Mouse (Mus musculus) midbrain, embryonic 10.5 days (tissue): Measurements from ENCODE around the gene Prom1. TPM values are rescaled to one million over a fixed set of nuclear protein-coding genes. Genes with fewer than 3 reads are reported as not detected.

Experiments
- DNase-seq: peaks from one replicate; pipeline ENCODE4 v3.0.0-alpha.2; 2017; ENCODE audit warnings: low spot score
- H3K27ac ChIP-seq: fragments of 300-500 bp; sonication (generic); replicated peaks from 2 replicates; pipeline ENCODE4 v1.5.1; 2016; ENCODE audit warnings: mild to moderate bottlenecking
- H3K27me3 ChIP-seq: fragments of 300-500 bp; sonication (generic); 2 replicates; pipeline ENCODE4 v1.6.1; 2016; ENCODE audit warnings: low read depth, mild to moderate bottlenecking; ENCODE audit not compliant: poor library complexity, severe bottlenecking
- H3K36me3 ChIP-seq: fragments of 300-500 bp; sonication (generic); 2 replicates; pipeline ENCODE4 v1.6.1; 2016; ENCODE audit warnings: mild to moderate bottlenecking, moderate library complexity
- H3K4me1 ChIP-seq: fragments of 300-500 bp; sonication (generic); 2 replicates; pipeline ENCODE4 v1.6.1; 2016
- H3K4me3 ChIP-seq: fragments of 300-500 bp; sonication (generic); 2 replicates; pipeline ENCODE4 v1.5.1; 2016; ENCODE audit warnings: mild to moderate bottlenecking, moderate library complexity
- H3K9me3 ChIP-seq: fragments of 300-500 bp; sonication (generic); replicated peaks from 2 replicates; pipeline ENCODE4 v1.6.1; 2016; ENCODE audit warnings: mild to moderate bottlenecking
- WGBS: fragments of 180-500 bp; shearing (Covaris S2); methylation state at CpG from one replicate; pipeline ENCODE4 v1.1.7; 2016; 5-methylcytosine and 5-hydroxymethylcytosine counted together
- polyA plus RNA-seq: library from polyadenylated mRNA; unstranded; fragments of >200 nt; fragmentation: Nextera tagmentation; extraction: Ambion mirVana; gene quantifications from 2 replicates; pipeline ENCODE4 v1.2.1, GENCODE M21; 2016

The Prom1 gene
- polyA plus RNA-seq, 1 experiment from 2014 or later, result 173 TPM

GRCm38 (mm10) chr5:43986212-43986611 lies 115.6 kb downstream of the Prom1 start:
- Histone ChIP-seq H3K4me3 (no peak overlapping the region), H3K27me3 (no peaks in the 10 kb centered on the region), H3K4me1 (peaks cover 8% of the 10 kb centered on the region), H3K27ac (no peak overlapping the region), H3K9me3 (no peaks in the 10 kb centered on the region), H3K36me3 (no peaks in the 10 kb centered on the region)
- no peak for DNase-seq

- H3K27me3 ChIP-seq, result no peaks in the 10 kb centered on the region
- no peak for DNase-seq
- WGBS, result 47% methylated on average over 1 of the region's 1 CpGs
- peaks cover 8% of the 10 kb centered on the region for H3K4me1 ChIP-seq
- no peaks in the 10 kb centered on the region for H3K36me3 ChIP-seq
- H3K27ac ChIP-seq, result no peak overlapping the region
- H3K4me3 ChIP-seq, result no peak overlapping the region
- H3K9me3 ChIP-seq, result no peaks in the 10 kb centered on the region
Observed at GRCm38 (mm10) chr5:43982896-43983295, 118.9 kb downstream of the Prom1 start.

- 51% methylated on average over 4 of the region's 4 CpGs for whole genome bisulfite sequencing
- no peak within 1 kb of the TSS for H3K4me3 ChIP-seq
- DNase-seq, result no peak
- no peak within 1 kb of the TSS for H3K27ac ChIP-seq
- H3K36me3 ChIP-seq, result no peaks in the 10 kb centered on the region
- H3K27me3 ChIP-seq, result no peaks in the 10 kb centered on the region
- no peaks in the 10 kb centered on the region for H3K9me3 ChIP-seq
- peaks cover 2% of the 10 kb centered on the region for H3K4me1 ChIP-seq
Observed at GRCm38 (mm10) chr5:43981620-43982019, 120.2 kb downstream of the Prom1 start, which contains the start of gene Fgfbp1. Gene Fgfbp1, minus strand, starts transcription at chr5:43981779.

- H3K27ac ChIP-seq, result no peak overlapping the region
- DNase-seq, result no peak
- no peaks in the 10 kb centered on the region for H3K36me3 ChIP-seq
- H3K4me1 ChIP-seq, result no peaks in the 10 kb centered on the region; the same call in 1 of the 2 replicates
- H3K4me3 ChIP-seq, result no peak overlapping the region
- WGBS, result 85% methylated on average over 2 of the region's 2 CpGs
- no peaks in the 10 kb centered on the region for H3K9me3 ChIP-seq
- no peaks in the 10 kb centered on the region for H3K27me3 ChIP-seq
Observed at GRCm38 (mm10) chr5:43980397-43980796, 121.4 kb downstream of the Prom1 start.

- Histone ChIP-seq H3K4me1 (no peaks in the 10 kb centered on the region), H3K4me3 (no peak overlapping the region), H3K27ac (no peak overlapping the region), H3K36me3 (no peaks in the 10 kb centered on the region), H3K27me3 (no peaks in the 10 kb centered on the region), H3K9me3 (no peaks in the 10 kb centered on the region)
- DNase-seq, result no peak
- 84% methylated on average over 1 of the region's 1 CpGs for WGBS
Observed at GRCm38 (mm10) chr5:43976821-43977561, 124.8 kb downstream of the Prom1 start.

- Histone ChIP-seq H3K4me1 (no peaks in the 10 kb centered on the region), H3K27me3 (no peaks in the 10 kb centered on the region), H3K9me3 (no peaks in the 10 kb centered on the region), H3K4me3 (no peak overlapping the region), H3K27ac (no peak overlapping the region), H3K36me3 (no peaks in the 10 kb centered on the region)
- WGBS, result 88% methylated on average over 6 of the region's 6 CpGs
- DNase-seq, result no peak
Observed at GRCm38 (mm10) chr5:43974166-43974565, 127.7 kb downstream of the Prom1 start.

GRCm38 (mm10) chr5:43971156-43971555 lies 130.7 kb downstream of the Prom1 start:
- WGBS, result 77% methylated on average over 2 of the region's 2 CpGs
- DNase-seq, result no peak

GRCm38 (mm10) chr5:43970532-43970931 lies 131.3 kb downstream of the Prom1 start:
- H3K27me3 ChIP-seq, result no peaks in the 10 kb centered on the region
- no peak for DNase-seq
- H3K4me1 ChIP-seq, result no peaks in the 10 kb centered on the region
- no peak overlapping the region for H3K4me3 ChIP-seq
- H3K27ac ChIP-seq, result no peak overlapping the region
- H3K36me3 ChIP-seq, result no peaks in the 10 kb centered on the region
- WGBS, result 80% methylated on average over 2 of the region's 2 CpGs
- no peaks in the 10 kb centered on the region for H3K9me3 ChIP-seq

More at GRCm38 (mm10) chr5:43971156-43971555, 130.7 kb downstream of the Prom1 start:
- H3K4me3 ChIP-seq, result no peak overlapping the region
- H3K27me3 ChIP-seq, result no peaks in the 10 kb centered on the region
- no peak overlapping the region for H3K27ac ChIP-seq
- H3K36me3 ChIP-seq, result no peaks in the 10 kb centered on the region
- H3K4me1 ChIP-seq, result no peaks in the 10 kb centered on the region
- H3K9me3 ChIP-seq, result no peaks in the 10 kb centered on the region

GRCm38 (mm10) chr5:43968634-43969033 lies 133.2 kb downstream of the Prom1 start:
- H3K27me3 ChIP-seq, result no peaks in the 10 kb centered on the region

GRCm38 (mm10) chr5:43961056-43961455 lies 140.8 kb downstream of the Prom1 start:
- Histone ChIP-seq H3K27me3 (no peaks in the 10 kb centered on the region), H3K4me3 (no peak overlapping the region), H3K9me3 (no peaks in the 10 kb centered on the region), H3K4me1 (no peaks in the 10 kb centered on the region), H3K36me3 (no peaks in the 10 kb centered on the region), H3K27ac (no peak overlapping the region)
- 92% methylated on average over 3 of the region's 3 CpGs for WGBS
- DNase-seq, result no peak

More at GRCm38 (mm10) chr5:43968634-43969033, 133.2 kb downstream of the Prom1 start:
- DNase-seq, result no peak
- H3K27ac ChIP-seq, result no peak overlapping the region
- no peaks in the 10 kb centered on the region for H3K4me1 ChIP-seq
- 63% methylated on average over 2 of the region's 2 CpGs for WGBS
- no peaks in the 10 kb centered on the region for H3K36me3 ChIP-seq
- H3K4me3 ChIP-seq, result no peak overlapping the region
- no peaks in the 10 kb centered on the region for H3K9me3 ChIP-seq

GRCm38 (mm10) chr5:43959884-43960440 lies 141.9 kb downstream of the Prom1 start:
- WGBS, result 90% methylated on average over 3 of the region's 3 CpGs
- H3K4me3 ChIP-seq, result no peak overlapping the region
- H3K36me3 ChIP-seq, result no peaks in the 10 kb centered on the region
- no peak for DNase-seq
- H3K9me3 ChIP-seq, result no peaks in the 10 kb centered on the region
- no peaks in the 10 kb centered on the region for H3K4me1 ChIP-seq
- no peaks in the 10 kb centered on the region for H3K27me3 ChIP-seq
- no peak overlapping the region for H3K27ac ChIP-seq

GRCm38 (mm10) chr5:43953241-43953640 lies 148.6 kb downstream of the Prom1 start:
- no peak overlapping the region for H3K27ac ChIP-seq
- H3K36me3 ChIP-seq, result no peaks in the 10 kb centered on the region
- H3K27me3 ChIP-seq, result no peaks in the 10 kb centered on the region
- no peaks in the 10 kb centered on the region for H3K9me3 ChIP-seq
- DNase-seq, result no peak
- no peak overlapping the region for H3K4me3 ChIP-seq
- peaks cover 9% of the 10 kb centered on the region for H3K4me1 ChIP-seq
- WGBS, result 90% methylated on average over 1 of the region's 1 CpGs

GRCm38 (mm10) chr5:43948748-43949275 lies 153.0 kb downstream of the Prom1 start:
- Histone ChIP-seq H3K27ac (peak overlapping the region; percentile 46; the same call in 1 of the 2 replicates), H3K9me3 (no peaks in the 10 kb centered on the region), H3K4me1 (peaks cover 20% of the 10 kb centered on the region), H3K36me3 (no peaks in the 10 kb centered on the region), H3K27me3 (peaks cover 14% of the 10 kb centered on the region; the same call in 1 of the 2 replicates), H3K4me3 (peak overlapping the region; percentile 54)
- DNase-seq, result peak; percentile 25
- WGBS, result 6% methylated on average over 8 of the region's 8 CpGs
